Mouse (Mus musculus) ES-Bruce4 (cell line): ENCODE measurements around the gene Rxfp1. TPM values are rescaled to one million over a fixed set of nuclear protein-coding genes. Genes with fewer than 3 reads are reported as not detected.

Experiments
- H3K27ac ChIP-seq: 2 replicates; pipeline ENCODE4 v1.5.1; 2012; ENCODE audit warnings: low read length, inconsistent platforms; ENCODE audit not compliant: insufficient read depth
- H3K27me3 ChIP-seq: 2 replicates; pipeline ENCODE4 v1.6.1; 2012; ENCODE audit warnings: mild to moderate bottlenecking, low read length, inconsistent platforms; ENCODE audit not compliant: control insufficient read depth, poor library complexity, insufficient read depth, severe bottlenecking
- H3K36me3 ChIP-seq: 2 replicates; pipeline ENCODE4 v1.6.1; 2012; ENCODE audit warnings: inconsistent platforms, mild to moderate bottlenecking, low read length, moderate library complexity; ENCODE audit not compliant: control insufficient read depth, poor library complexity, insufficient read depth, severe bottlenecking
- H3K4me1 ChIP-seq: one replicate; pipeline ENCODE4 v1.8.1; 2011; ENCODE audit warnings: low read length; ENCODE audit not compliant: control insufficient read depth, insufficient read depth
- H3K4me3 ChIP-seq: 2 replicates; pipeline ENCODE4 v1.5.1; 2011; ENCODE audit warnings: low read depth, mild to moderate bottlenecking, low read length
- H3K9ac ChIP-seq: 2 replicates; pipeline ENCODE4 v1.6.1; 2012; ENCODE audit warnings: low read depth, mild to moderate bottlenecking, inconsistent platforms; ENCODE audit not compliant: poor library complexity, severe bottlenecking
- H3K9me3 ChIP-seq: replicated peaks from 2 replicates; pipeline ENCODE4 v1.6.1; 2012; ENCODE audit warnings: mild to moderate bottlenecking, low read length, inconsistent platforms; ENCODE audit not compliant: control insufficient read depth, poor library complexity, insufficient read depth, severe bottlenecking
- CTCF ChIP-seq: IDR thresholded peaks from one replicate; pipeline ENCODE4 v1.8.1; 2011; ENCODE audit warnings: low read depth, low read length
- EP300 ChIP-seq: IDR thresholded peaks from 2 replicates; pipeline ENCODE4 v1.6.1; 2011; ENCODE audit warnings: low read depth, low read length; ENCODE audit not compliant: insufficient read depth
- POLR2A ChIP-seq: IDR thresholded peaks from one replicate; pipeline ENCODE4 v1.8.1; 2011; ENCODE audit warnings: low read length; ENCODE audit not compliant: insufficient read depth
- polyA plus RNA-seq: library from polyadenylated mRNA; stranded (reverse); fragments of >200 nt; gene quantifications from 2 replicates; pipeline ENCODE4 v1.2.4, GENCODE M21; 2011; ENCODE audit warnings: low read depth; ENCODE audit not compliant: missing spikeins, insufficient read depth, insufficient read length

The Rxfp1 gene
- not detected in 2 replicates for polyA plus RNA-seq

- Histone ChIP-seq H3K4me3 (no peak within 1 kb of the TSS), H3K9ac (no peak within 1 kb of the TSS), H3K27me3 (no peaks in the 10 kb centered on the region), H3K4me1 (no peaks in the 10 kb centered on the region), H3K36me3 (no peaks in the 10 kb centered on the region), H3K27ac (no peak within 1 kb of the TSS), H3K9me3 (no peaks in the 10 kb centered on the region)
- TF ChIP-seq CTCF (no peak), POLR2A (no peak), EP300 (no peak)
Observed at GRCm38 (mm10) chr3:79737780-79738179, at the start of gene Rxfp1. Gene Rxfp1 (minus strand): TSS chr3:79737880.

- Histone ChIP-seq H3K4me3 (peak overlapping the region; percentile 36), H3K36me3 (no peaks in the 10 kb centered on the region), H3K9me3 (no peaks in the 10 kb centered on the region), H3K4me1 (no peaks in the 10 kb centered on the region), H3K27me3 (no peaks in the 10 kb centered on the region), H3K9ac (no peak overlapping the region), H3K27ac (no peak overlapping the region)
- TF ChIP-seq CTCF (no peak), POLR2A (no peak), EP300 (no peak)
Observed at GRCm38 (mm10) chr3:79784362-79784736, 46.7 kb upstream of the Rxfp1 start.

DNA sequence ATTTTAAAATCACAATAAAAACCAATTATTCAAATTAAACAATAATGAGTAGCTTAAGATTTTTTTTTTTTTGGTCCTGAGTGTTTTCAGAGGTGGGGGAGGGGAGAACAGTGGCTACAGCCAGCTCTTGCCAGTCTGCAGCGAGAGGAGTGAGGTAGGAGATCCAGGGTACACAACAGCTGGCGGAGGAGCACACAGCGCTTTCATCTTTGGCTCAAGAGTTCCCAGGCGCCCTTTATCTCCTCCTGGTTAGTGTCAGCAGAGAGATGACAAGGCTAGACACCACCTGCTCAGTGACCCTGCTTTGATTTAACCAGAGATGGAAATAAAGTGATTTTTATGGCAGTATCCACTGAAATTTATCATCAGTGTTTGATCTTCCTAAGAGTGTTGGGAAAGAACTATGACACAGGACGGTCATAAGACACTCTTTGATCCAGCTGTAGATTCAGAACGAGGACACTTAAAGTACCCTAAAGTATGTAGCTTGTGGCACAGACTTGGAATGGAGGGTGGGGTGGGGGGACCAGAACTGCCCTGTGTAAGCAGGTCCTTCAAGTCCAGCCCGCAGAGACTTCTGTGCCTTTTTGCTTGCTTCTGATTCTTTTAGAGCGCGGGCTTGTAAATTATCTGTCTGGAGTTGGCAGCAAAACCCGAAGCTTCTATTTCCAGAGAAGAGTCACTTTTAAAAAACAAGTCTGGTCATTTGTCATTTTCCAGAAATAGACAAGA is 46.1 kb upstream of the Rxfp1 start:
- Histone ChIP-seq H3K27ac (no peak overlapping the region), H3K9me3 (no peaks in the 10 kb centered on the region), H3K36me3 (no peaks in the 10 kb centered on the region), H3K4me3 (no peak overlapping the region), H3K4me1 (no peaks in the 10 kb centered on the region), H3K27me3 (no peaks in the 10 kb centered on the region), H3K9ac (no peak overlapping the region)
- no peak for TF ChIP-seq CTCF
- no peak for TF ChIP-seq POLR2A
- TF ChIP-seq EP300, result no peak

GRCm38 (mm10) chr3:79772701-79773100 is 35.0 kb upstream of the Rxfp1 start:
- TF ChIP-seq POLR2A (no peak), CTCF (no peak), EP300 (no peak)
- no peak overlapping the region for H3K27ac ChIP-seq
- H3K9ac ChIP-seq, result no peak overlapping the region
- H3K27me3 ChIP-seq, result no peaks in the 10 kb centered on the region
- no peaks in the 10 kb centered on the region for H3K4me1 ChIP-seq
- H3K36me3 ChIP-seq, result no peaks in the 10 kb centered on the region
- no peak overlapping the region for H3K4me3 ChIP-seq
- H3K9me3 ChIP-seq, result no peaks in the 10 kb centered on the region

DNA sequence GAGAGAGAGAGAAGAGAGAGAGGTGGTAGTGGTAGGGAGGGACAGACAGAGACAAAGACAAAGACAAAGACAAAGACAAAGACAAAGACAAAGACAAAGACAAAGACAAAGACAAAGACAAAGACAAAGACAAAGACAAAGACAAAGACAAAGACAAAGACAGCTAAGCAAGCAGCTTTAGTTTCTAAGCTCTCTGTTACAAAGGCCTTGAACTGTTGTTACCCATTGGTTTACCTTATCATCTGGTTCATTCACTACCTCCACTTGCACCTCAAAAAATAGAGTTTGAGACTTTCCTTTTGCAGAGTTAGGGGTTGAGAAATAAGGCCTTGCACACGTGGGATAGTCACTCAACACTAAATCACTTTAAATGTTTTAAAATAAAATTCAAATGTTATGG is 16.1 kb upstream of the Rxfp1 start:
- Histone ChIP-seq H3K36me3 (no peaks in the 10 kb centered on the region), H3K9ac (no peak overlapping the region), H3K9me3 (no peaks in the 10 kb centered on the region), H3K4me1 (no peaks in the 10 kb centered on the region), H3K27me3 (no peaks in the 10 kb centered on the region), H3K27ac (no peak overlapping the region), H3K4me3 (no peak overlapping the region)
- TF ChIP-seq POLR2A, result no peak

- Histone ChIP-seq H3K4me1 (no peaks in the 10 kb centered on the region), H3K27me3 (no peaks in the 10 kb centered on the region; the same call in 1 of the 2 replicates), H3K36me3 (no peaks in the 10 kb centered on the region), H3K9ac (no peak overlapping the region), H3K27ac (no peak overlapping the region), H3K9me3 (no peaks in the 10 kb centered on the region), H3K4me3 (no peak overlapping the region)
- no peak for TF ChIP-seq POLR2A
- no peak for TF ChIP-seq EP300
- no peak for TF ChIP-seq CTCF
Observed at GRCm38 (mm10) chr3:79746585-79746984, 8.9 kb upstream of the Rxfp1 start.
